Mouse (Mus musculus) G1E (cell line): Measurements from ENCODE around the gene Brdt.

ENCODE experiments used
- CTCF ChIP-seq: IDR thresholded peaks from 2 replicates; pipeline ENCODE4 v1.5.1; 2012; ENCODE audit warnings: low read depth, low read length, inconsistent platforms, mixed read lengths
- GATA1 ChIP-seq: IDR thresholded peaks from 2 replicates; pipeline ENCODE4 v1.6.1; 2012; ENCODE audit warnings: borderline replicate concordance, low read length, inconsistent platforms, mixed read lengths

GRCm38 (mm10) chr5:107389373-107389772 lies 58.4 kb downstream of the Brdt start:
- TF ChIP-seq CTCF (no peak), GATA1 (no peak)
